Mouse (Mus musculus) layer of hippocampus, adult 9-11 months (tissue): Measurements from ENCODE around the gene Mall.
A peak's percentile ranks its signal among the peaks of the same experiment; 100 is the strongest.

Experiments used
- DNase-seq: peaks from one replicate; pipeline ENCODE4 v3.0.0; 2022

Gene Mall

DNA sequence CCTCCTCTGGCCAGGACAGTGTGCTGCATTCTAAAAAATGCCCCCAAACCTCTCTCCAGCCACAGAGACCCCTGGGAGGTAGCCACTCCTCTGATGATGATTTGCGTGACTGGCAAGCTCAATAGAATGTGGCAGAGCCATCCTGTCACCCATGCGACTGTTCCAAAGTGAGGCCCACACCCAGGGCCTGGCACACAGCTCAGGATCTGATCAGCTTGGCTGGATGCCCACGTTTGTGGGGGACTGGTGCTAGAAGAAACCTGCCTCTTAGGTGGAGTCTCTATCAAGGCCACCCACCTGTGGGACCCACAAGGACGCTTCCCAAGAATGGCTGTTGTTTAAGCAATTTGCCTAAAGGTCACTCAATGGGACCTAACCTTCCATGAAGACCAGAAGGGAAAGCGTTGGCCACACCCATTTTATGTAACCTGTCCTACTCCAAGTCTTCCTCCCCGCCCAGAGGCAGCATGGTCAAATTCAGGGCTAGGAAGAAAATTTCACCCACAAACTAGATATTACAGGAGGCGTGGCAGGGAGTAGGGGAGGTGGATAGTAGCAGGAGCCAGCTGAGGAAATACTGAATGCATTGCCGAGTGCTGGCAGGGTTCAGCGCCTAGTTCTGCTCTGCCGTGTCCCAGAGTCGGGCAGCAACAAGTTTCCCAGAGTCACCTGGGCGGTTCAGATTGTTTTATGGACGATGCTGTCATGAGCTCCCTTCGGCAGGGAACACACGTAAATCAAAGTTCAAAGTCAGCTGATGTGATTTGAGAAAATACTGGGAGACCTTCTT lies 876 bp downstream of the Mall start:
- DNase-seq = no peak

DNA sequence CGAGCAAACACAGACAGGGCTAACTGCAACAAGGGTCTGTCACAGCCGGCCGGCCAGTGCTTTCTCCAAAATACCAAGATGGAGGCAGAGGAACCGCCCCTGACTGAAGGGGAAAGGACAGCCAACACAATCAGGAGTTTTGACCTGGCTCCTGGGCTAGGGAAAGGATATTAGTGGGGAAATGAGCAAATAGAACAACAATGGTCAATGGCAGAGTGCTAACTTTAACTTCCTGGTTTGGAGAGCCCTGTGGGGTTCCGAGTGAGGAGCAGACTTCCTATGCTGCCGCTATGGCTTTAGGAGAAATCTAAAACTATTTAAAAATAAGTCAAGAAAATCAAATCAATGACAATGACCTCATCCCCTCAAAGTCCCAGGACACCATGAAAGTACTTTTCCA lies 1.6 kb downstream of the Mall start:
- DNase-seq = no peak

DNA sequence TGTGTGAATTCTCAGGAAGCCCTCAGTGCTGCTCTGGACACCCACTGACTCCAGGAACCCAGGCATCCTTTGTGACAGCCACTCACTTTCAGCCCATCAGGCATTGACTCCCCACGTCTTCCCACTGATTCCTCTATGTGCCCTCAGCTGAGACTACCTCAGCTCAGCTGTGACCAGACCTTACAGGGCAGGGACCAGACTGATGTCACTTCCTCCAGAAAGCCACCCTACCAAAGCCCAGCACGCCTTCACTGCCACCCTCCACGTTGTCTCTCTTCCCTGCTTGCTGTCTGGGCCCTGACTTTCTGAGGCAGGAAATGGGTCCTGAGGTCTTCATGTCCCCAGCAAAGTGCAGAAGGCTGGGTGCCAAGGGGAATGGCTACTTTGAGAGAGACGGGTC lies 6.5 kb downstream of the Mall start:
- no peak for DNase-seq

DNA sequence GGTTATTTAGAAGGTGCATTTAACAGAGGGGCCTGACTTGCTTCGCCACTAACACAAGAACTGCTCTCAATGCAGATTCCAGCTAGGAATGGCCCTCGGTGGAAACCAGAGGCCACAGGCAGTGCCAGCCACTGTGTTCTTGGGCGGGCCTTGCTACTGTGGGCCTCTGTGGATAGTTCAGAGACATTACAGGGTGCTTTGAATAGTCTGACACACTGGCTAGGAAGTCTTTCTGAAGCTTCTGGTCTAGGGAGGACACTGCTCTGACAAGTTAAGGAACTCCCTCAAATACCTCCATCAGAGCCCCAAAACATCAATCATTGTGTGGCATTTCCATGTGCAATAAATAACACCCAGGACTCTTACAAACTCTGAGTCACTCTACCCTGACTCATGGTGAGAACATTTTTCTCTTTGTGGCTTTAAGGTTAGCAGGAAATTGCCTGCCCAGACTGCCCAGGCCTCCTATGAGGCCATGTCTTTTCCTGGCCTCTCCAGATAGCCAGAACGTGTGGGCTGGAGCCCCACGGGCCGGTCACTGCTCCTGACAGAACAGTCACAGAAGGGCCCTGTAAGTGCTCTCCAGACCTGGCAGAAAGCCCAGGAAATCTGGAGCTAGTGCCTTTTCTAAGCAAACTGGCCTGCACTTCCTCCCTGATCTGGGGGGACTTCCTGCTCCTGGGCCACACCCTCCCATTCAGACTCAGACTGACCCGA lies 7.4 kb downstream of the Mall start:
- peak; percentile 54 for DNase-seq

DNA sequence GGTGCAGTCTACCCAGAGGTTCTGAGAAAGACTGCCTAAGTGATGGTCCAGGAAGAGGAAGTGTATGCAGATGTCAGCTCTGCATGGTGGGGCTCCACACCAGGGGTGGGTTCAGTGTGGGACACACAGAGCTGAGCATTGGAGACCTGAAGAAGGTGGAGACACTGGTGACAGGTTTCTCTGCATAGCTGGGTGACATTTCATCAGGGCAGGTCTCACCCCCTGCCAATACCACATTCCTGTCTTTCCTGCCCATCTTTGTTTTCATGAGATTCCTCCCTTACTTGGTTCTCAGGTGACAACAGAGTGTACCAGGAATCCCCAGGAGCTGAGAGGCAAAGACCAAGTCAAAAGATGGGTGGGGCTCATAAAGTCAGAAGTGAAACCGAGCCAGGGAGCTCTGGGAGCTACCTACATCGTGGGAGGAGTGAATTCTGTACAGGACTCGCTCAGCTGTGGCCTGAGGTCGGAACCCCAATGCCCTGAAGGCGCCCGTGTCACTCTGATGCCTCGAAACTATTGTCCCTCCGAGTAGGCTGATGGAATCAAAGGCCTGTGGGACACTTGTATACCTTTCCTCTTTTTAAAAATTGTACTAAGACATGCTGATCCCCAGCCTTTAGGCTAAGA lies 10.8 kb downstream of the Mall start:
- DNase-seq = no peak

DNA sequence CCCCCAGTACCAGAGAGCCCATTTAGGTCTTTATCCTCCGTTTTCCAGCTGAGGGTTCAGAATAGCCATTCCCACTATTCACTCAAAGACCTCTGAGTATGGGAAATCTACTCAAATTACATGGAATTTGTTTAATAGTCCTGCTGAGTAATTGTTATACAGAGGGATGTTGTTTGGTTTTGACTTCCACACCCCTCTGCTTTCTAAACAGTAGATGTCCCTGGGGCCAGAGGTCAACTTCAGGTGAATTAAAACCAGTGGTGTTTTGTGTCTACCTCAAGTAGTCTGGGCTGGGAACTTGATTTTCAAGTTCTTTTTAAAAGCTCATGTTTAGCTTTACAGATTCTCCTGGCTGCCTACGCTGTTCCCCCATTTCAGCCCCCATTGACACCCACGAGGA lies 15.0 kb downstream of the Mall start:
- DNase-seq = no peak

DNA sequence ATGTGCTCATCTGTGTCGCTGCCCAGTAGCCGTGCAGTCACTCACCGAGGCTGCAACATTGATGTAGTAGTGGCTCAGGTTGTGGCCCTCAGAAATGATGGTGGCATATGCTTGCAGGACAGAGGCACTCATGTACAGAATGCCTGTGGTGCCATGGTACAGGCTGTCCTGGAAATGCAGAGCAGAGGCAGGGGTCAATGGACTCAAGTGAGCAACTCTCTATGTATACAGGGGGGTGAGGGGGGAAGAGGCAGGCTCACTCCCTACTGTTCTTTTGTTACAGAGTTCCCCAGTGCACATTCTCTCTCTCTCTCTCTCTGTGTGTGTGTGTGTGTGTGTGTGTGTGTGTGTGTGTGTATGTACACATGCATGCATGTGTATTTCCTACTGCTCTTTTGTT lies 20.9 kb downstream of the Mall start:
- DNase-seq = no peak

DNA sequence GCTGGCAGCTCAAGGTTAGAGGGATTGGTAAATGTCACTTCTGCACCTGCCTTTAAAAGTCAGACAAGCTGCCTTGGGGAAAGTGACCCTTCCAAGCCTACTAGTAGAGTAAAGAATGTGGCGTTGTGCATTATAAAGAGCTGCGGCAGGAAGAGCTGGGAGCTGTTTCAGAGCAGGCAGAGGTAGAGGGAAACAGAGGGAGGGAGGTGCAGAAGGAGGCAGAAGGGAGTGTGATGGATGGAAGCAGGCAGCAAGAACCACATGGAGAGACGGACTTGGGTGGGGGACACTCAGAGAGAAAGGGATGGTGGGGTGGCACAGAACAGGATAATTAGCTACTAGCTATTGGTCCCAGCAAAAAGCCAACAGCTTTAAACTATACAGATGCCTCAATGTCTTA lies 21.7 kb downstream of the Mall start:
- no peak for DNase-seq

DNA sequence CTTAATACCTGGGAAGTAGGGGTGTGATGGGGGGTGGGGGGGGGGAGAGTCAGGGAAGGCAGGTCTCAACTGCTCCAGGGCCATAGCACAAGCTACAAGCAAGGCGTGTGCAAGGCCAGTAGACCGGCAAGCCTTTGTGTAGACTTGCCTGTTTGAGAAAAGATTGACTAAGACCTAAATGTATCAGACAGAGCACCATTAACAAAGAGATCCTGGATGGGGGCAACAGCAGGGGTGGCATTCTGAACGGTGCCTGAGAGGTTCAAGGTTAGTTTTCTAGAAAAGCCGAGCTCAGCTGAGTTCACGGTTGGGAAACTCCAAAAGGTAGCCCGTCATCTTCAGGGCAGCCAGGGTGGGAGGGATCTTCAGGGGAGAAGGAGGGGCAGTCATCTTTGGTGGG lies 24.5 kb downstream of the Mall start:
- DNase-seq = no peak

DNA sequence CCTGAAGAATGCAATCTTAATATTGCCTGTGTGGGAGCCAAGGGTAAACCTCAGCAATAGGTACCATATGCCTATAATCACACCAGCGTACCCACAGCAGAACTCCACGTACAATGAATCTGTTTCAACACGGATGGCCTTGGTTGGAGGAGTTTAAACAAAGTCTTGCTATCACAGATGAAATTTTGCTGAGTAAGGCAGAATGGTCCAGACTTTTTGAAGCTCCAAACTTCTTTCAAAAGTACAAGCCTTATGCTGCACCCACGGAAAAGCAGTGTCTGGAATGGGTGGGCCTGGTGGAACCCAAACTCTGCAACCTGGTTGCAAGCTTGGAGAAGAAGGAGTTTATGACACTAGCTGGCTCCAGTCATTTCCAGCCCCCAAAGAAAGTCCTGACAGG lies 40.5 kb downstream of the Mall start:
- no peak for DNase-seq

DNA sequence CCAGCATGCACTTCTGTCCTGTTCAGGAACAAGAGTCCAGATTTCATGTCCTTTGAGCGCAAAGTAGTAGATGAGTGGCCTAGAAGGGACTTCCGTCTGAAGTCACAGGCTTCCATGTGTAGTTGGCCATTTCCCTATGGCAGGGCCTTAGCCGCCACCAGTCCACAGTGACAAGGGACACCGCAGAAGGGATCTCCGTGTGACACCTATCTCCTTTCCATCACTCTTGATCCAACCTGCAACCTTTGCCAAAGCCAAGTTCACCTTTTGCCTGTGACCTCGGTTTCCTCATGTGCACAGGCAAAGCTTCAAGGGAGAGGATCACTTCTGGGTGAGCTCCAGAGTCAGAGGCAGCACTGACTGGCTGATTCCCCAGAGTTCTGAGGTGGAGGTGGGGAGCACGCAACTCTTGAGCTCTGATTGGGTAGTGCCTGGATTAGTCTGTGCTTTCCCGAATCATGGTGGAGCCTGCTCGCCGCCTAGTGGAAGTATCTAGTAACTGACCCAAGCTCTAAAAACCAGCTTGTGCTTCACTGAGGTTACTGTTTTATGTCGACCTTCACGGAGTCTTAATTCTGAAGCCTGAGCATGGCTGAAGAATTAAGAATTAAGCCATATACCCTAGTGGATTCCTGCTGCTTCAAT lies 45.9 kb downstream of the Mall start:
- DNase-seq = peak; percentile 78

DNA sequence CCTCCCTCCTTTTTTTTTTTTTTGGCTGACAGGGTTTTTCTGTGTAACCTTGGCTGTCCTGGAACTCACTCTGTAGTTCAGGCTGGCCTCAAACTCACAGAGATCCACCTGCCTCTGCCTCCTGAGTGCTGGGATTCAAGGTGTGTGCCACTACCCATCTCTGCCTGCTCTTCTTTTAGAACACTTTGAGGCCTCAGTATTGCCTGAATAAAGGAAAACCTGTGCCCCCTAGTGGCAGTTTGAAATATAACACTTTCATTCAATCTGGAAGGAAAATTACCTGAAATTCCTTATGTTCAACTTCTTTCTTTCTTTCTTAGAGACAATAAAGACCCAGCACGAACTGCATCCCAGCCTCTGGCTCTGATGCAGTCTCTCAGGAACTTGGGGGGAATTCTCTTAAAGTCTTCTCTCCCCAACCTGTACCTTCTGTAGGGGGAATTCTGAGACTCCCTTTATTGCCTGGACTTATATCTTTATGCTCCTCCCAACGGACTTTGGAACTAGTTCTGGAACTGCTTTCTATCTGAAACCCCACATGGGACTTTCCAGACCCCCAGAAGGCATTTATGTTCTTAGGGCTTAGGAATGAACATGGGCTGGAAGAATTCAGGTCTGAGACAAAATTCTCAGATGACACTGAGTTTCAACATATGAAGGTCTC lies 61.8 kb downstream of the Mall start:
- no peak for DNase-seq

DNA sequence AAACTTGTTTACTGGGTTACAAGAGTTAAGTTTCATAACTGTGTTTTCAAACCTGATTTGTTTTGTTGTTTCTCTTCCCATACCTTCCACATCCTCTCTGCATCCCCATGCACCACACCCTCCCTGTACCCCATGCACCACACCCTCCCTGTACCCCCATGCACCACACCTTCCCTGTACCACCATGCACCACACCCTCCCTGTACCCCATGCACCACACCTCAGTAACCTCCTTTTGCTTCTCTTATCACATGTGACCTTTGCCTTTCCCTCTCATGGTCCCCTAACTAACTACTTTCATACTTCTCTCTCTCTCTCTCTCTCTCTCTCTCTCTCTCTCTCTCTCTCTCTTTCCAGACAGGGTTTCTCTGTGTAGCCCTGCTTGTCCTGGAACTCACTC lies 62.7 kb downstream of the Mall start:
- no peak for DNase-seq

DNA sequence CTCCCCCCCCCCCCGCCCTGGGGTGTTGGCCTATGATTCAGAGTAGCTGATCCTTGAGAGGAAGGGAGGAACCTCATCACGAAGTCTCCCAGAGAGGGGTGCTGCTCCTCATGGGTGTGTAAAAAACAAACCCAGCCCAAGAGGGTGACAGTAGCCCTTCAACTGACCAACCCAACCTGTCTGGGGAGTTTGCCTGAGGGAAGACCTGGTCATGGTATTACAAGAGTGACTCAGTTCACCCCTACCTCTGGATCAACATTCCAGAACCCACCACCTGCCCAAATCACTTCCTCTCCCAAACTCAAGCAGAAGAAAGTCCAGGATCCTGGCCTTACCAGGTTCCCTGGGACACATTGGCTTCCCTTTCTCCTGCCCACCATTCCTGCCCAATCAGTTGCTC lies 67.0 kb downstream of the Mall start:
- DNase-seq = no peak

DNA sequence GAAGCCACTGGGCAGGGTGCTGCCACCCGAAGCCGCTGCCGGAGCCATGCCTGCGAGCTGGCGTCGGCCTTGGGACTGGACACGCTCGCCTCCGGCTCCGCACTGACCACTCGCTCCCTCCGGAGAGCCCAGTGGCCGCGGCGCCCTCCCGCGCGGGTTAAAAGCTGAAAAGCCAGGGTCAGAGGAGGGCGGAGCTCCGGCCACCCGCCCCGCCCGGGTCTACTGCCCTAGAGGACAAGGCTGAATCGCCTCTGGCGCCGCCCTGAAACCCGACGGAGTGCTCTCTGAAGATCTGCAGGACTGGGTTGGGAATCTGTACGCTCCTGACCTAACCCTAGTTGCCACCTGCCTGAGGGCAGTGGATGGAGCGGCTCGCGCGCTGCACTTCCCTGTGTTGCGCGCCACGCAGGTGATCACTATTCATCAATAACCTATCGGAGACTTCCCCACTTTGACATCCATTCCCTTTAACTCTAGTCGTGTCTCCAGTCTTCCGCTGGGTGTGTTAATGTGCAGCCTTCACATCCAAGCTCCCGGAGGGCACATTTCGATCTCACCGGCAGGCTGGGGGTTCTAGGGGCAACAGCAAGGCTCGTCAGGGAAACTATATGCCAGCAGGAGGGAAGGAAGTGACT lies 73.5 kb downstream of the Mall start, which contains the start of gene Mal:
Gene Mal (minus strand): TSS at position 610 of the 635 bp plus-strand sequence.
- DNase-seq = peak; percentile 71

DNA sequence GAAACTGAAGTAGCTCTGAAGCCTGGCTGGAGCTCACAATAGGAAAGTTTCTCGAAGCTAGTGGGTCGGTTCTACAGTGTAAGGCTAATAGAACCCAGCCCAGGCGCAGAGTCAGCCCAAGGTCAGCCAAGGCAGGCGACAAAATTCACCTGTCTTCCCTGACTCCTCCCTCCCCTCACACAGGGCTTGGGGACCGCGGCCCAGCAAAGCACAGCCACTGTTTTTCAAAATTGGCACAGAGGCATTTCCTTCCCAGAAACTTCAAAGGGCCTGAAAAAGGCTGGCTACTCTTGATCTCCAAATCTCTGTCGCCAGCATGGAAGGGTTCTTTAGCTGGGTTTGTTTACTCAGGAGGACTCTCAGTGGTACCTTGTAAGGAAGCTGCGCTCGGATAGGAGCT lies 74.3 kb downstream of the Mall start:
- no peak for DNase-seq

DNA sequence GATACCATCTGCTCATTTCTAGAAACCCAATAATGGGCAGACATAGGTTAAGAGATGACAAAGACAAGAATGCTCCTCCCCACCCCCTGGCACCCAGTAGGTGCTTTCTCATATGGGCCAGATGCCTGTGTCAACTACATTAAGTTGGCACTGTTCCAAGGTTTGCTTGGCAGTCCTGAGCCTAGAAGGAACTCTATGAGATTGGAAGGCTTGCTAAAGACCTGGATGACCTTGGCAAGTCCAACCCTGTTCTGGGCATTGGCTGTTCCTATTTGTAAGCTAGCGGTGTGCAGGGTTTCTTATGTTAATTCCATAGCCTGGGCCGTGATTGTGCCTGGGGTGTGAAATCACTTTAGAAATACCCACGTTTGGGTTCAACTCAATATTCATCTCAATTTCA lies 74.9 kb downstream of the Mall start:
- DNase-seq = no peak
